Mouse (Mus musculus): ENCODE results near the gene Cirbp. TPM values are rescaled to one million over a fixed set of nuclear protein-coding genes. Genes with fewer than 3 reads are reported as not detected.
A peak's percentile ranks its signal among the peaks of the same experiment; 100 is the strongest.

Gene Cirbp
- 100 to 1,000 TPM; 102 to 168 TPM for total RNA-seq (2021)
- long read RNA-seq, experiment 1, transcript Cirbp-204 (6 exons, 912 nt), result minor isoform, 13 of 347 reads
- long read RNA-seq, experiment 1, transcript Cirbp-202 (7 exons, 1,321 nt), result major isoform, 258 of 347 reads
- long read RNA-seq, experiment 1, partial matches to known transcripts, result 8 of 347 reads
- long read RNA-seq, experiment 1, other reads (novel, unspliced or antisense), result 65 of 347 reads
- long read RNA-seq, experiment 2, transcript Cirbp-202 (7 exons, 1,321 nt), result major isoform, 151 of 213 reads
- long read RNA-seq, experiment 2, transcript Cirbp-204 (6 exons, 912 nt), result minor isoform, 7 of 213 reads
- long read RNA-seq, experiment 2, partial matches to known transcripts, result 4 of 213 reads
- long read RNA-seq, experiment 2, other reads (novel, unspliced or antisense), result 48 of 213 reads

DNA sequence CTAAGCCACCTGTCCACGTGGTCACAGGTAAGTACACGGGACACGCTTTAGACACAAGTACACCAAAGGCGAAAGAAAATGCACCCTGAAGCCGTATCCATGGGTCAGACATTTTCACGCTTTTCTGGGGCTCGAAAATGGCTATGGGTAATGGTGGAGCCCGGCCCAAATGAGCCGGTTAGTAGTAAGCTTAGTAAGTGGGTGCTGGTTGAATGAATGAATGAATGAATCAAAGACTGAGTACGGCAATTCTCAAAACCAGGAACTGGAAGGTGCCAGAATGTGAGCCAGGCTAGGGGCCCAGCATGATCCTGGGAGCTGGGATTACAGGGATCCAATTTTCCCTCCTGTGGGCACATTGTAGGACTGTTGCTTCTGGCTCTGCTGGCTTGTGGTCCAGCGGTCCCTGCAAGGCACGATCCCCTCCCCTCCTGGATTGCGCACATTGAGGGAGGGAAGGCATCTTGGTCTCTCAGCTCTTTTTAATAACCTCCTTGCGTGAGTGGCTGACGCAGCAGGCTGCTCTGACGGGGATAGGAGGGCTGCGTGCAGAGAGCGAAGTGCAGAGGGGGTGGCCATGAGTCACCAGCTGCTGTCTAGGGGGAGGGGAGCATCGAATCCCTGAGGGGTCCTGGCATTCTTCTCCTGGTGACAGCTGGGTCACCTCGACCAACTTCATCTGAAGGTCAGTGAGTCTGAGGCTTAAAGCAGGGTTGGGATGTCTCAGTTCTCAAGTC, at the start of gene Cirbp:
Gene Cirbp, plus strand, starts transcription at position 594 of the 737 bp plus-strand sequence.
- peak; percentile 70 for DNase-seq

DNA sequence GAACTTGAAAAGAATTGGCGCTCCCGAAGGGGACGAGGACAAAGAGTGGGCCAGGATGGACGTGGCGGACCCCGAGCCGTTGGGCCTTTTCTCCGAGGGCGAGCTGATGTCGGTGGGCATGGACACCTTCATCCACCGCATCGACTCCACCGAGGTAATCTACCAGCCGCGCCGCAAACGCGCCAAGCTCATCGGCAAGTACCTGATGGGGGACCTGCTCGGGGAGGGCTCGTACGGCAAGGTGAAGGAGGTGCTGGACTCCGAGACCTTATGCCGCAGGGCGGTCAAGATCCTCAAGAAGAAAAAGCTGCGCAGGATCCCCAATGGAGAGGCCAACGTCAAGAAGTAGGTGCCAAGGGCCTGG, 49.2 kb upstream of the Cirbp start:
- DNase-seq, result no peak

DNA sequence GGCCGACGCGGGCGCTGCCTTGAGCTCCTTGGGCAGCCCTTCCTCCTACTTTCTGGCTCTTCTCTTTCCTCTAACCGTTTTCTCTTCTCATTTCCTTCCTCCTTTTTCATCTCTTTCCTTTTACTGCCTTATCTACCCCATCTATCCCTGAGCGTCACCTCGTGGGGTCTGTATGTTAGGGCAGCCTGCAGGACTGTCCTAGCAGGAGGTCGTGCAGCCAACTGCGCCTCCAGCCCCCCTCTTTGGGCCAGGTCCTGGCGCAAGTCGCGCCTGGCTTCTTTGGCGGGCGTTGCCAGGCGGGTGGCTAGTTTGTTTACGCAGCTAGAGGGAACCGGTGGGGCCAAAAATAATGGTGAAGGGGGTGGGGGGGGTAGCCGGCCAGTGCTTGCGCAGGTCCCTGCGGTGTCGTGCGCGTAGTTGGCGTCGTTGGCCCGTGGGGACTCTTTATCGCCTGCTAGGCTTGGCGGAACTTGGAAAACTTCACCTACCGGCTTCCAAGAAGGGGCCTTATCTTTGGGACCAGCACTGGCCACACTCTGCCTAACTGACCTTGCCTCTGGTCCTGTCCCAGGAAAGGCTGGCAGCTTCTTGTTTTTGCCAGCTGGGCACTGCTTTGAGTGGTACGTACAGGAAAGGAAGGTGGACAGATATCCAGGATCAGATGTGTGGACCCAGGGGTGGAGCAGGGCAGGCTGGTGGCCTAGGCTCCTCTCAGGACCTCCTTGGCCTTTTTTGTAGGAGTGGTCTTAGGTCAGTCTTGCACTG, 48.7 kb upstream of the Cirbp start:
- DNase-seq, result peak; percentile 79

DNA sequence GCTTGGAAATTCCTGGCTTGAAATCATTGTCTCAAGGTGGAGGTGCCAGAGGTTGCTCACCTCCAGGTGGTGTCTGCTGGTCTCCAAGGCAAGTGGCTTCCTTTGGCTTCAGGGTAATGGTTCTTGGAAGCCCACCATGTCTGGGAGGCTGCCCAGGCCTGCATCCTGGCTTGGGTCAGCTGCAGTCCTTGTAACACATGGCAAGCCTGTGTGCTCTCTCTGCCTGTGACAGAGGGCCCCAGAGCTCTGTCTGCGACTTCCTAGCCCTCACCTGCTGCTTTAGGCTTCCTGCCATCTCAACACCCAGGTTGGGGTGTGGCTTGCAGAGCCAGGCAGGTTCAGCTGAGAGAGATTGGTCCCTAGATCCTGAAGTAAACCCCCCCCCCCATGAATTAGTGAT, 48.0 kb upstream of the Cirbp start:
- no peak for DNase-seq

DNA sequence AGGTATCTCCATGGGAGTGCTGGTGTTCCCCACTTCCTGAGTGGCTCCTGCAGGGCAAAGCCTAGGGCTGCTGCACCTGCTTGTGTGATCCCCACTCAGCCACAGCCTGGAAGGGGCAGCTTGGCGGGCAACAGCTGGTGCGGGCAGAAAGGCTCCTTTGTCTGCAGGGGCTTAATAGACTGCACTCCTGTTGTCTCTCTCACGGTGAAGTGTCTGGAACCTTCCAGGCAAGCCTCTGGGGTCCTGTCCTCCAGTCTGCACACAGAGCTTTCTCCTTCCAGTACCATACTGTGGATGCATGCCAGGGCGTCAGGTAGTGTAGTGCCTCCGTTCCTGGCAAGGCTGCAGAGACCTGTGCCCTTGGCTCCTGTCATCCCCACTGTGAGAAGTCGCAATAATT, 47.2 kb upstream of the Cirbp start:
- peak; percentile 52 for DNase-seq

DNA sequence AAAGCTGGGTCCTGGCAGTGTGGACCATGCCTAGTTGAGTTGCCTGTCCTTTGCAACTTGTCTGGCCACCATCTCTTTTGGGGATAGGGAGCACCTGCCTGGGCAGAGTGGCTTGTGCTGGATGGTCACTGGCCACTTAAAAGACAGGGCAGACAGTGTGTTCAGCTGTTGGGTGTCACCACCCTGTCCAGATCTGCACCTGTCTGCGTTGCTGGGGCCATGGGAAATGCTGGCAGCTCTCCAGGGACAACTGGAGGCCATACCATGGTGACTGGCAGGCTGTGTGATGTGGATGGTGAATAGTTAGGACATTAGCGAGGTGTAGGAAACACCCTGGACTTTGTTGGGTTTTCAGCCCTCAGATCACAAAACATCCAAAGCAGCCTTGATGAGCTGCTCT, 45.6 kb upstream of the Cirbp start:
- no peak for DNase-seq

DNA sequence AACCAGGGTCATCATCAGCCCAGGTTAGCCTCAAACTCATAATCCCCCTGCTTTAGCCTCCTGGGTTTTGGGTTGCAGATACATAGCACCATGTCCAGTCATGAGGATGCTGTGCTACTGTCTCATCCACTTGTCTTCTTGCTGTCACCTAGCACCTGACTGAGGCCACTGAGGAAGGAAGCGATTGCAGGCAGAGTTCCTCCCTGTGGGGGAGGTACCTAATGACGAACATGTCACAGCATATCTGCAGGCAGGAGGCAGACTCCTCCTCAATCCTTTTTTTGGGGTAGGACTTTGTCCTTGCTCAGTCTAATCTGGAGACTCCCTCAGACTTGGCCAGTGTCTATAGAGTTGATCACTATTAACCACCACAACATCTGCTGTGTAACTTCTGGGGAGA, 44.1 kb upstream of the Cirbp start:
- DNase-seq, result no peak

DNA sequence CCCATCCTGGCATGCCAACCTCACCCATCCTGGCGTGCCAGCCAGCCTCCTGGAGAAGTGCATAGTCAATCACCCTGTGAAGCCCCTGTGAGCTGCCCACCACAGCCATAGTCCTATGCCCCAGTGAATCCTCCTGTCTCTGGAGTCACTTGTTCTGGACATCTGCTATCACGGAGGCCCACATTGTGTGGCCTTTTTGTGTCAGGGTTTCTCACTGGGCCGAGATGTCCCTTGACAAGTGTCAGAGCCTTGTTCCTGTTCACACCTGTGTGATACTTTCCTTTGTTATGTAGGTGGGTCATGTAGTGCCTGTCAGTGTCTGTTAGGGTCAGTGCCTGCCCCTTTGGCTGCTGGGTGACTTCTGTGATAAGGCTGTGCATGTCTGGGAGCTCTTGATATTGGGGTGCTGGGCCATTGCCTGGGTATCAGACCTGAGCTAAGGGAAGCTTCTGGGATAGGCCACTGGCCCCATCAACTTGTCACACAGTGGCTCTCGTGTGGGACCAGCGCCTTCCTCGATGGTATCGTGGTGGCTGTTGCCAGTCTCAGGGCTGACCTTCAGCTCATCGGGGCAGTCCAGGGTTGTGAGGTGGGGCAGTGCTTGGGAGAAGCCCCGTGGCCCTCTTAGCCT, 41.7 kb upstream of the Cirbp start:
- no peak for DNase-seq

DNA sequence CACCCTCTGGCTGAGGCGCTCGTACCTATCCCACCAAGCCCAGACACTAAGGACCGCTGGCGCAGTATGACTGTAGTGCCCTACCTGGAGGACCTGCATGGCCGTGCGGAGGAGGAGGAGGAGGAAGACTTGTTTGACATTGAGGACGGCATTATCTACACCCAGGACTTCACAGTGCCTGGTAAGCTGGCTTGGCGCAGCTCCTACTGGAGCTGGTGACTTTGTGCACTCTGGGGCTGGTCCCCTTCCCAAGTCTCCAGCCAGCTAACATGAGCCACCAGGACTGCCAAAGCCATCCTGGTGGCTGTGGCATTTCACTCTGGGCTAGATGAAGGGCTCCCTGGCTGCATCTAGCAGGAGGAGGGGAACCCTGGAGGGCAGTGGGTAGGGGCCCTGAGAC, 37.9 kb upstream of the Cirbp start:
- no peak for DNase-seq

DNA sequence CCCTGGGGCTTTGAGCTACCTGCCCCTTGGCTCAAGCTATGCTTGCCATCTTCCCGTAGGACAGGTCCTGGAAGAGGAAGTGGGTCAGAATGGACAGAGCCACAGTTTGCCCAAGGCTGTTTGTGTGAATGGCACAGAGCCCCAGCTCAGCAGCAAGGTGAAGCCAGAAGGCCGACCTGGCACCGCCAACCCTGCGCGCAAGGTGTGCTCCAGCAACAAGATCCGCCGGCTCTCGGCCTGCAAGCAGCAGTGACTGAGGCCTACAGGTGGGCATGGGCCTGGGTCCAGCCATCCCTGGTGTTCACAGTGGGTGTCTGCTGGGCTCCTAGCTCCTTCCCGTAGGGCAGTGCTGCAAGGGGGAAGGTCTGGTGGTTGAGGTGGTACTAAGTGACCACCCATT, 35.9 kb upstream of the Cirbp start:
- no peak for DNase-seq

DNA sequence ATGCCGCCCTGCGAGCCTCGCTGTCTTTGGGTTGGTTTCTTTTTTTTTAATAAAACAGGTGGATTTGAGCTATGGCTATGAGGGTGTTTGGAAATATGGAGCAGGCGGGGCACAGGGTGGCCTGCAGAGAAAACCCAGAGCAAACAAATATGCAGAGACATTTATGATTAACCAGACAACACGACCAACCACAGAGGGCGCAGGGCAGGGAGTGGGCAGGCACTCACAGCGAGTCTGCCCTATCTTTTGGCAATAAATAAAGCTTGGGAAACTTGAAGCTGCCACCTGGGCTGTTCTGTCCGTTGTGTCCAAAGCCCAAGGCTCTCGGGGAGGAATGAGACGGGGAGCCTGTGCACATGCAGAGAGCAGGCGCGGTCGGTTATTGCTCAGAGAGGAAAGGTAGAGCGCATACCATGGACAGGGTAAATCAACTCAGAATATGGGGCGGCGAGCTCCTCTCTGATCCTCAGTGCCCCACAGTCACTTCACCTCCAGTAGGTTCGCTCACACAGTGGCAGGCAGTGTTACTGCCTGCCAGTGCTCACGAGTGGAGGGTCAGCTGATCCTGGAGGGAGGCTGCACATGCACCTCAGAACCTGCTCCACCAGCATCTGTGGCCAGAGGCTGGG, 35.3 kb upstream of the Cirbp start:
- no peak for DNase-seq

DNA sequence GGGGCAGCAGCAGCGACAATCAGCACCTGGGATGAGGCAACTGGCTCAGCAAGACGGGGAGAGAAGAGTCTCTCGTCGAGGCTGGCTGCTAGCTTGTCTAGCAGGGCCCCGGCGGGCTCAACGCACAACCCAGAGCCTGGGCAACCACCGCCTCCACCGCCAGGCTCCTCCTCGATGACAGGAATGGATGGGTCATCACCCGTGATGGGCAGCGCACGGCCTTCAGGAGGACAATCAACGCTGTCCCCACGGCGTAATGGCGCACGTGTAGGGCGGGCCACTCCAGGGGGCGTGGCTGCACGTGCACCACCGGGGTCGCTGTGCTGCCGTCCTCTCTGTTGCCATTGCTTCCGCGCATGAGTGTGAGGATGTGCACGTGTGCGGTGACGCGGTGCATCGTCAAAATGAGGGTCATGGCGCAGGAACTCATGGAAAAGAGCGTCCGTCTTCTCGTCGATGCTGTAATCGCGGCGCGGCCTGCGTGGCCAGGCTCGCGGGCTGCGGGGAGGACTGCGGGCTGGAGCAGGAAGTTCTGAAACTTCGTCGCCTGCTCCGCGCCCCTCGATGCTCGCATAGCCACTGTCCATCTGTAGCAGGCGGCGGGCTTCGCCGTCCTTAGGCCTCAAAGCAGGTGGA, 34.4 kb upstream of the Cirbp start:
- peak; percentile 78 for DNase-seq

DNA sequence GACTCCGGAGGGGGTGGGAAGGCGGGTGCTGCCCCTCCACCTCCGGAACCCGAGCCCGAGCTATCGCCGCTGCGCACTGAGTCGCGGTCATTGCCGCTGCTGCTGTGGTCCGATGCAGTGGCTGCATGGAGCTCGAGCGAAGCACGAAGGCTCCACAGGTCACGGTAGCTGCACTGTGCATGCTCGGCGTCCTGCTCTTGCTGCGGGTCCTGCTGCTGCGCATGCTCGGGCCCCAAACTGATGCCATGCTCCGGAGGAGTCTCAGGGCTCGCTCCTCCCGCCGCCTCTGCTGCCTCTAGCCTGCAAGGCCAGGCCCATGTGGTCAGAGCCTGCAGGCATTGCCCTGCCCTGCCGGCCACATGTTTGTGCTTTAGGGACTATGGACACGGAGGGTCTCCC, 33.8 kb upstream of the Cirbp start:
- no peak for DNase-seq

DNA sequence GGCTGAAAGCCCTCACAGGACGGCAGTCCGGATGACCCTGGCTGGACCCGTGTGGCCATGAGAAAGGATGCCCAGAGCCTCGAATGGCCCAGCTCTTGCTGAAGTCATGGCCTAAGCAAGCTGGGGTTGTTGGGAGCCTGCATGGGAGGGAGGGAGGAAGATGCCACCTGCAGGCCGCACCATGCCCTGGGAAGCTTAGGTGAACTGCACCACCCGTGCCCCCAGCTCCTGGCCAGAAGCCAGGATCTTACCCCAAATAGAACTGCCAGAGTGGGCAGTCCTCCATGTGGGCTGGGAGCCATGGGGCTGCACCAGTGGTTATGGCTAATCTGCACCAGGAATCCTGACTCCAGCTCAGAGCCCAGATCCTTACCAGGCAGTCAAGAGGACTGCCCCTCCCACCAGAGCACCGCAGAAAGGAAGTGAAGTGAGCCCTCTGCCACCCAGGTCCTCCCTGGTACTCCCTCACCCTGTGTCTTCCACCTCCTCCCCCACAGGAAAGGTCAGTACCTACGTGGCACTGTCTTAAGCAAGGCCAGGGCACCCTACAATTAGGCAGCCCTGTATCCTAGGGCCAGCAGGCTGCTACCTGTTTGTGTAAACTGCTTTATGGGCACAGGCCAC, 32.4 kb upstream of the Cirbp start:
- no peak for DNase-seq

DNA sequence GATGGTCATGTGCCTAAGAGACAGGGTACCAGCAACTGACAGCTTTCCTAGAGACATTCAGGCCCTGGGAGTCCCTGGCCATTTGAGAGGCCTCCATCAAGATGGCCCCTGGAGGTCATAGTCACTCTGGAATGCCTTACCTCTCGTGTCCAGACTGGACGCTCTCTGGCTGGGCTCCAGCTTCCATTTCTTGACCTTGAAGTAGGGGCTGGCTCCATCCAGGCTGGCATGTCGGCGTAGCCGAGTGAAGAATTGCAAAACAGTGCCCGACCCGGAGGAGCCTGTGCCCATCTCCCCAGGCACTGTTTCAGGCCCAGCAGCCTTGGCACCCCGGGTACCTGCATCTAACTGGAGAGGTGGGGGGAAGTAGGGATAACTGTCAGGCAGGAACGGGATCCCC, 31.4 kb upstream of the Cirbp start:
- DNase-seq, result peak; percentile 62

DNA sequence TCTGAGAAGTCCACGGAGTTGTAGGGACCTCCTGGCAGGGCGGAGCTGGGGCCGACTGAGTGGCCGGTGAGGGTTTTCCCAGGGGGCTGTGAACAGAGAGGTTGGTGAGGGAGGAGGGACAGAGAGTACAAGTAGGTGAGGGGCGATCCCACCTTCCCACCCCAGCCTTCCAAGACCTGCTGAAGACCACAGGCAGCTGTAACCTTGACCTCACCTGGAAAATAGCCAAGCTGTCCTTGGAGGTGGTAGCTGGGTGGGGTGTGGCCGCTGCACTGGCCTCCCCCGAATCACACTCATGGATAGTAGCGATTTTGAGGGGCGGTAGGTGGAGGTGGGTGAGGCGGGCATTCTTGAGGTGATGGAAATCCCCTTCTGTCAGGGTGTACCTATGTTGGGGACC, 30.6 kb upstream of the Cirbp start:
- DNase-seq, result no peak

DNA sequence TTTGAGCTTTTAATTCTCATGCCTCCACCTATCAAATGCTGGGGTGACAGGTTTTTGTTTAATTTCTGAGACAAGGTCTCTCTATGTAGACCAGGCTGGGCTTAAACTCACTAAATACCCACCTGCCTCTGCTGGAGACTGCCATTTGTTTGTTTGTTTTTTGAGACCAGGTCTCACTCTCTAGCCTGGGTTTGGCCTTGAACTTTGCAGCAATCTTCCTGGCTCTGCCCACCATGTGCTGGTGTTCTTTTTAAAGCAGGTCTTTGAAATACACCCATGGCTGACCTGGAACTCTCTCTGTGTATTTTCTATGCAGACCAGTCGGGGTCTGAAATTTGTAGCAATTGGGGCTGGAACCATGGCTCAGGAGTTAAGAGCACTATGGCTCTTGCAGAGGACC, 30.1 kb upstream of the Cirbp start:
- no peak for DNase-seq

DNA sequence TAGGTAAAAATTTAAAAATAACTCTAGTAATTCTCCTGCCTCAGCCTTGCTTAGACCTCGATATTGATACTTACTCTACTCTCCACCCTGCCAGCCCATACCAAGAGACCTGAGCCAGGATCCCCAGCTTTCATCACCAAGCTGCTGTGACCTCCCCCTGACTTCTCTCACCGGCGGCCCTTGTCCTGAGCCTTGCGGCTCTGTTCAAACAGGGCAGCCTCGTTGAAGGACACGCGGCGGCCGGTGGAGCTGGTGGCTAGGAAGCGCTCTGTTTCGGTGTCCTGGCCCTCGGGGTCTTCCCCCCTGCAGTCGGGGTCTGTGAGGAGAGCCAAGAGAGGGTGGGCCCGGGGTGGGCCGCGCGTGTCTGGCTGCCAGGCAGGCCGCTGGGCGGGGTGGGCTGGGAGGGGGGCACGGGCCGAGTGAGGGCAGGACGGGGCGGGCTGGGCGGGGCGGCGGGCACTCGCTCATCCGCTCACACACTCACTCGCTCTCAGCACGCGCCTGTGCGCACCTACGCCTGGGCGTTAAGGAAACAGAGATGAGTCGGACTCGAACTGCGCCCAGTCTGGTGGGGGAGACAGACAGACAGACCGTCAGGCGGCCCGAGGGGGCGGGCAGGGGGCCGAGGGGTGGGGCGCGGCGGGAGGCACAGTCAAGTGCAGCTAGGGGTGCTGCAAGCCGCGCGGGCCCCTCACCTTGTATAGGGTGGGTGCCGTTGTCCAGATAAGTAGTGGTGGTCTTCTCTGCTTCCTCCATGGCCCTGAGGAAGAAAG, 29.4 kb upstream of the Cirbp start:
- DNase-seq, result no peak

DNA sequence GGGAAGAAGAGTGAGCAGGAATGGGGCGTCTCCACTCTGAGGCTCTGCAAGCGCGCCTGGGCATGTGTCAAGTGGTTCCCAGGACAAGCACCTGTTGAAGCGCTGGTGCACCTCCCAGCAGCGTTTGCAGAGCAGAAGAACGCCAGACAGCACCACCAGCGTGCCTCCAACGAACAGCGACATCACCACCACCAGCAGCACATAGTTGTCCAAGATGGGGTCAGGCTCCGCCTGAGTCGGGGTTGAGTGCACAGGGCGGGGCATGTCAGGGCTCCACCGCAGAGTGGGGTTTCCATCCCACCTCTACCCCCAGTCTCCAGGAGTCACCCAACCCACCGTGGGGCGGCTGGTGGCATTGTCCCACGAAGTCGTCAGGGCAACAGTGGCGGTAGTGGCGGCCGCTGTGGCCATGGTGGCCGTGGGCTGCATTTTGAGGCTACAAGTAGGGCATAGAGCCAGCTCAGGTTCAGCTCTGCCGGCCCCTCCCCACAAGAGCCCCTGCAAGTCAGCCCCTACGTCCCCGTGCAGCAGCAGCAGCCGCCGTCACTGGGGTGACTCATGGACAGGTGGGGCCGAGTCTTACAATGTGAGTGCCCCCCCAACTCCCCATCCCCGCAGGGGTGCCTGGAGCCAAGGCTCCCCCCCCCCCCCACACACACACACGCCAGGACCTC, 28.7 kb upstream of the Cirbp start:
- peak; percentile 58 for DNase-seq

Data from adrenal gland, postnatal 10 days (tissue).